Mouse (Mus musculus) midbrain, embryonic 15.5 days (tissue): Measurements from ENCODE around the gene Sec14l5. TPM values are rescaled to one million over a fixed set of nuclear protein-coding genes. Genes with fewer than 3 reads are reported as not detected.

ENCODE experiments used
- ATAC-seq: fragments of 200-750 bp; cut with Nextera tagmentation; replicated peaks from 2 replicates; pipeline ENCODE4 v1.8.0; 2017; ENCODE audit warnings: moderate TSS enrichment
- H3K27ac ChIP-seq: fragments of 300-500 bp; sonication (generic); 2 replicates; pipeline ENCODE4 v1.5.1; 2015; ENCODE audit warnings: mild to moderate bottlenecking, inconsistent platforms
- H3K27me3 ChIP-seq: fragments of 300-500 bp; sonication (generic); replicated peaks from 2 replicates; pipeline ENCODE4 v1.6.1; 2015; ENCODE audit warnings: inconsistent platforms
- H3K36me3 ChIP-seq: fragments of 300-500 bp; sonication (generic); replicated peaks from 2 replicates; pipeline ENCODE4 v1.6.1; 2015; ENCODE audit warnings: inconsistent platforms
- H3K4me1 ChIP-seq: fragments of 300-500 bp; sonication (generic); 2 replicates; pipeline ENCODE4 v1.6.1; 2015; ENCODE audit warnings: inconsistent platforms
- H3K4me2 ChIP-seq: fragments of 300-500 bp; sonication (generic); 2 replicates; pipeline ENCODE4 v1.6.1; 2015; ENCODE audit warnings: inconsistent platforms, mild to moderate bottlenecking, moderate library complexity
- H3K4me3 ChIP-seq: fragments of 300-500 bp; sonication (generic); 2 replicates; pipeline ENCODE4 v1.5.1; 2015; ENCODE audit warnings: mild to moderate bottlenecking, inconsistent platforms
- H3K9ac ChIP-seq: fragments of 300-500 bp; sonication (generic); 2 replicates; pipeline ENCODE4 v1.6.1; 2015; ENCODE audit warnings: mild to moderate bottlenecking, inconsistent platforms
- H3K9me3 ChIP-seq: fragments of 300-500 bp; sonication (generic); 2 replicates; pipeline ENCODE4 v1.6.1; 2016; ENCODE audit warnings: inconsistent platforms
- WGBS: fragments of 180-500 bp; shearing (Covaris S2); methylation state at CpG from one replicate; pipeline ENCODE4 v1.1.7; 2015; ENCODE audit warnings: mixed read lengths; 5-methylcytosine and 5-hydroxymethylcytosine counted together
- polyA plus RNA-seq: library from polyadenylated mRNA; unstranded; fragments of >200 nt; fragmentation: Nextera tagmentation; extraction: Ambion mirVana; gene quantifications from 2 replicates; pipeline ENCODE4 v1.2.1, GENCODE M21; 2015

Gene Sec14l5
- 0.60 and 0.83 TPM in 2 replicates for polyA plus RNA-seq

DNA sequence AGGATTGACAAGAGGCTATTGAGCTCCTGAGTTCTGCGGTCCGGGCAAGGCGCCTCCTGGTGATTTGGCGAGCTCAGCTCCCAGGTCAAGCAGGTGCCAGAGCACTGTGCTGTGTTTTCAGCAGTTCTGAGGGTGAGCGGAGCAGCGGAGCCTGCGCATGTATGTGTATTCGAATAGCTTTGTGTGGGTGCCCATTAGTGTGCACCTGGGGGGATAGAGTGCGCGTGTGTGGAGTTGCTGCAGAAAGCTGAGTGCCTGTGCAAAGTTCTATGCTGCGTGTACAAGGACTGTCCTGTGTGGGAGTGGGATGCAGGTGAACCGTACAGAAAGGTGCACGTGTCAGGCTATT lies at the start of gene Sec14l5:
TSS of gene Sec14l5 (plus strand) at position 73 of the 349 bp plus-strand sequence.
- no peaks in the 10 kb centered on the region for H3K9me3 ChIP-seq
- peak; percentile 34 for ATAC-seq
- H3K27ac ChIP-seq, result no peak within 1 kb of the TSS
- H3K4me2 ChIP-seq, result peak within 1 kb of the TSS; percentile 75
- H3K4me3 ChIP-seq, result peak within 1 kb of the TSS; percentile 43
- H3K27me3 ChIP-seq, result 0 out of 2 replicates have a peak, but pooled peaks cover 11% of the 10 kb centered on the region
- H3K36me3 ChIP-seq, result no peaks in the 10 kb centered on the region
- H3K9ac ChIP-seq, result peak within 1 kb of the TSS; percentile 38
- WGBS, result 17% methylated on average over 13 of the region's 13 CpGs
- peaks cover 17% of the 10 kb centered on the region for H3K4me1 ChIP-seq

DNA sequence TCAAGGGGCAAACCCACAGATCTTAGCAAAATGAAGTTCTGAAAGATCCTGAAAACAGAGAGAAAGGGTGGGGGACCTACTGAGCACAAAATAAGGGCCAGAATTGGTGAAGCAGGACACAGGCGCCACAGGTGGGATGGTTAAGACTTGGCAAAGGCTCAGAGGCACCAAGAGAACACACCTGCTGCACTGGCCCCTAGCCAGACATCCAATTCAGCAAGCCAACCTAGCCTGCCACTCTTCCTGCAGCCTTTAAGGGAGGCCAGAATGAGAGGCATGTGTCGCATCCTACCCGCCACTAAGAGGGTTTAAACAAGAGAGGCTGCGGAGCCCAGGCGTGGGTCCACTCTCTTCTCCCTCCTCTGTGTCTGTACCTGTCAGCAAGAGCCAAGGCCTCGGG lies 45.9 kb upstream of the Sec14l5 start:
- Histone ChIP-seq H3K9me3 (no peaks in the 10 kb centered on the region), H3K4me3 (no peak overlapping the region), H3K4me1 (no peaks in the 10 kb centered on the region), H3K27ac (no peak overlapping the region), H3K36me3 (no peaks in the 10 kb centered on the region), H3K9ac (no peak overlapping the region), H3K27me3 (no peaks in the 10 kb centered on the region), H3K4me2 (no peak overlapping the region)
- whole genome bisulfite sequencing, result 67% methylated on average over 6 of the region's 6 CpGs
- ATAC-seq, result no peak

GRCm38 (mm10) chr16:5109877-5110276 lies 37.0 kb upstream of the Sec14l5 start:
- no peak overlapping the region for H3K9ac ChIP-seq
- H3K36me3 ChIP-seq, result no peaks in the 10 kb centered on the region
- H3K4me1 ChIP-seq, result no peaks in the 10 kb centered on the region
- WGBS, result 82% methylated on average over 7 of the region's 7 CpGs
- H3K9me3 ChIP-seq, result no peaks in the 10 kb centered on the region
- no peak overlapping the region for H3K4me3 ChIP-seq
- no peak overlapping the region for H3K27ac ChIP-seq
- ATAC-seq, result no peak
- no peaks in the 10 kb centered on the region for H3K27me3 ChIP-seq
- H3K4me2 ChIP-seq, result no peak overlapping the region

- no peak for ATAC-seq
- Histone ChIP-seq H3K4me2 (no peak overlapping the region), H3K27ac (no peak overlapping the region), H3K9ac (no peak overlapping the region), H3K9me3 (no peaks in the 10 kb centered on the region), H3K4me1 (no peaks in the 10 kb centered on the region), H3K36me3 (no peaks in the 10 kb centered on the region), H3K27me3 (no peaks in the 10 kb centered on the region), H3K4me3 (no peak overlapping the region)
- WGBS, result 84% methylated on average over 3 of the region's 3 CpGs
These were observed 35.9 kb upstream of the Sec14l5 start for GRCm38 (mm10) chr16:5111021-5111420.

GRCm38 (mm10) chr16:5113002-5113550 lies 33.8 kb upstream of the Sec14l5 start:
- H3K4me1 ChIP-seq, result no peaks in the 10 kb centered on the region
- no peaks in the 10 kb centered on the region for H3K27me3 ChIP-seq
- H3K4me3 ChIP-seq, result no peak overlapping the region
- WGBS, result 73% methylated on average over 4 of the region's 4 CpGs
- H3K36me3 ChIP-seq, result no peaks in the 10 kb centered on the region
- no peak for ATAC-seq
- no peak overlapping the region for H3K27ac ChIP-seq
- H3K4me2 ChIP-seq, result no peak overlapping the region
- no peaks in the 10 kb centered on the region for H3K9me3 ChIP-seq
- no peak overlapping the region for H3K9ac ChIP-seq

- Histone ChIP-seq H3K4me3 (no peak overlapping the region), H3K36me3 (no peaks in the 10 kb centered on the region), H3K4me2 (no peak overlapping the region), H3K9ac (no peak overlapping the region), H3K4me1 (no peaks in the 10 kb centered on the region), H3K9me3 (no peaks in the 10 kb centered on the region), H3K27ac (no peak overlapping the region), H3K27me3 (no peaks in the 10 kb centered on the region)
- no peak for ATAC-seq
- WGBS, result 78% methylated on average over 2 of the region's 2 CpGs
These were observed 33.3 kb upstream of the Sec14l5 start for GRCm38 (mm10) chr16:5113582-5113981.

DNA sequence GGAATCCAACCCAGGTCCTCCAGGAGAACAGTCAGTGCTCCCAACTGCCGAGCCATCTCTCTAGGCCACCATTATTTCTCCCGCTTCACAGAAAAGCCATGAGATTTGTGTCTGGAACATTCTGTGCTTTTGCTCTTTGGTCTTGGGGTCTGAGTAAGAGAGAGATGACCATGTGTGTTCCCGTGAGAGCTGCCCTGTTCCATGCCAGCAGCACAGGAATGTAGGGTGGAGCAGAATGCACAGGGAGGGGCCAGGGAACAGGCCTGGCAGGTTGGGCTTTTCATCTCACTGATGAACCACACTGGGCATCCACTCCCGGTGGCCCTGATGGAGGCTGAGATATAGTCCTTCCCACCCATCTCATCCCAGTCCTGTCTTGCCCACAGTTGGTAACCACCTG lies 27.5 kb upstream of the Sec14l5 start:
- H3K4me2 ChIP-seq, result no peak overlapping the region
- H3K27ac ChIP-seq, result no peak overlapping the region
- no peaks in the 10 kb centered on the region for H3K27me3 ChIP-seq
- no peak overlapping the region for H3K4me3 ChIP-seq
- no peaks in the 10 kb centered on the region for H3K36me3 ChIP-seq
- no peak overlapping the region for H3K9ac ChIP-seq
- H3K9me3 ChIP-seq, result no peaks in the 10 kb centered on the region
- WGBS, result 87% methylated on average over 4 of the region's 4 CpGs
- ATAC-seq, result no peak
- no peaks in the 10 kb centered on the region for H3K4me1 ChIP-seq

- no peaks in the 10 kb centered on the region for H3K36me3 ChIP-seq
- no peak overlapping the region for H3K9ac ChIP-seq
- H3K4me2 ChIP-seq, result no peak overlapping the region
- H3K27me3 ChIP-seq, result no peaks in the 10 kb centered on the region
- no peak overlapping the region for H3K4me3 ChIP-seq
- WGBS, result 79% methylated on average over 4 of the region's 4 CpGs
- H3K27ac ChIP-seq, result no peak overlapping the region
- ATAC-seq, result no peak
- H3K4me1 ChIP-seq, result no peaks in the 10 kb centered on the region
- no peaks in the 10 kb centered on the region for H3K9me3 ChIP-seq
These were observed 27.1 kb upstream of the Sec14l5 start for GRCm38 (mm10) chr16:5119845-5120244.

GRCm38 (mm10) chr16:5123476-5123875 lies 23.4 kb upstream of the Sec14l5 start:
- no peak overlapping the region for H3K4me2 ChIP-seq
- H3K9me3 ChIP-seq, result no peaks in the 10 kb centered on the region
- H3K9ac ChIP-seq, result no peak overlapping the region
- H3K27ac ChIP-seq, result no peak overlapping the region
- no peak for ATAC-seq
- 83% methylated on average over 6 of the region's 6 CpGs for WGBS
- no peaks in the 10 kb centered on the region for H3K27me3 ChIP-seq
- H3K4me3 ChIP-seq, result no peak overlapping the region
- H3K4me1 ChIP-seq, result no peaks in the 10 kb centered on the region
- H3K36me3 ChIP-seq, result no peaks in the 10 kb centered on the region

- H3K27me3 ChIP-seq, result peaks cover 50% of the 10 kb centered on the region
- 28% methylated on average over 2 of the region's 2 CpGs for WGBS
- H3K9me3 ChIP-seq, result no peaks in the 10 kb centered on the region
- no peak overlapping the region for H3K27ac ChIP-seq
- H3K4me1 ChIP-seq, result peaks cover 11% of the 10 kb centered on the region
- no peak overlapping the region for H3K4me3 ChIP-seq
- ATAC-seq, result no peak
- no peak overlapping the region for H3K4me2 ChIP-seq
- no peak overlapping the region for H3K9ac ChIP-seq
- no peaks in the 10 kb centered on the region for H3K36me3 ChIP-seq
These were observed 16.7 kb upstream of the Sec14l5 start for GRCm38 (mm10) chr16:5130196-5130595.

DNA sequence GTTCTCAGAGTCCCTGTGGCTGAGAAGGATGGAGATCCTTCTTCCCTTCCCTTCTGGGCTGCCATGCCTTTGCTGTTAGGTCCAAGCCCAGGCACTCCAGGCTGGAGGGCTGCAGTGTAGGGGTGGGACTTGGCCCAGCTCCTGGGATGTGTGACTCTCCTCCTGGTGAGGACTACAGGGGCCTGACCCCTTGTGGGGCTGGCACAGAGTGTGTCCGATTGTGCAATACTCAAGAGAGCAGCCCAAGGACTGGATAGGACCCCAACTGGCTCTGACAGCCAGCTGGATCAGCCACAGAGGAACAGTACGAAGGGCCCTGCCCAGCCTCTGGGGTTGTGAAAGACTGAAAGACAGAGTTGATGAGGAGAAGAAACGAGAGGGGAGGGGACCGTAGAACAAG lies 16.1 kb upstream of the Sec14l5 start:
- peaks cover 11% of the 10 kb centered on the region for H3K4me1 ChIP-seq
- no peaks in the 10 kb centered on the region for H3K36me3 ChIP-seq
- H3K27me3 ChIP-seq, result peaks cover 50% of the 10 kb centered on the region
- H3K9me3 ChIP-seq, result no peaks in the 10 kb centered on the region
- H3K4me3 ChIP-seq, result no peak overlapping the region
- ATAC-seq, result no peak
- H3K4me2 ChIP-seq, result no peak overlapping the region
- no peak overlapping the region for H3K9ac ChIP-seq
- no peak overlapping the region for H3K27ac ChIP-seq
- whole genome bisulfite sequencing, result 17% methylated on average over 4 of the region's 4 CpGs

GRCm38 (mm10) chr16:5131251-5131922 lies 15.5 kb upstream of the Sec14l5 start:
- Histone ChIP-seq H3K4me1 (peaks cover 11% of the 10 kb centered on the region), H3K36me3 (no peaks in the 10 kb centered on the region), H3K9me3 (no peaks in the 10 kb centered on the region), H3K4me2 (no peak overlapping the region), H3K27me3 (peaks cover 50% of the 10 kb centered on the region), H3K9ac (no peak overlapping the region), H3K4me3 (no peak overlapping the region; the same call in 1 of the 2 replicates), H3K27ac (no peak overlapping the region)
- 3% methylated on average over 25 of the region's 25 CpGs for WGBS
- ATAC-seq, result no peak

- Histone ChIP-seq H3K4me1 (peaks cover 11% of the 10 kb centered on the region), H3K9ac (no peak within 1 kb of the TSS), H3K4me2 (peak within 1 kb of the TSS; percentile 49), H3K27me3 (peaks cover 50% of the 10 kb centered on the region), H3K9me3 (no peaks in the 10 kb centered on the region), H3K36me3 (no peaks in the 10 kb centered on the region), H3K27ac (no peak within 1 kb of the TSS), H3K4me3 (peak within 1 kb of the TSS; percentile 31)
- WGBS, result under 1% methylated on average over 28 of the region's 39 CpGs
- no peak for ATAC-seq
These were observed 14.5 kb upstream of the Sec14l5 start, which contains the start of gene Ppl for GRCm38 (mm10) chr16:5132401-5132801. Gene Ppl, minus strand, starts transcription at chr16:5132421.
